Mouse (Mus musculus) layer of hippocampus, postnatal 36 days (tissue): ENCODE data around the gene Copz1. TPM values are rescaled to one million over a fixed set of nuclear protein-coding genes. Genes with fewer than 3 reads are reported as not detected.
"Not testable (repeated sequence)": the region's sequence is repeated elsewhere in the genome, so short reads cannot be mapped to it uniquely, and the experiment has no call there.

Experiments used
- DNase-seq, 2 experiments: peaks; one replicate each; pipeline ENCODE4 v3.0.0; 2022
- total RNA-seq, 2 experiments: library from RNA; stranded (reverse); gene quantifications; 2 replicates each; pipeline ENCODE4 v1.2.3; 2021

The Copz1 gene
- total RNA-seq = 100 to 1,000 TPM in 1 of 2 experiments, 10 to 100 TPM in 1; 93.2 to 103 TPM

GRCm38 (mm10) chr15:103272419-103273279 is at the start of gene Copz1:
TSS of gene Copz1 (plus strand) at chr15:103272714.
- peak; percentile 96 to 98 for DNase-seq

DNA sequence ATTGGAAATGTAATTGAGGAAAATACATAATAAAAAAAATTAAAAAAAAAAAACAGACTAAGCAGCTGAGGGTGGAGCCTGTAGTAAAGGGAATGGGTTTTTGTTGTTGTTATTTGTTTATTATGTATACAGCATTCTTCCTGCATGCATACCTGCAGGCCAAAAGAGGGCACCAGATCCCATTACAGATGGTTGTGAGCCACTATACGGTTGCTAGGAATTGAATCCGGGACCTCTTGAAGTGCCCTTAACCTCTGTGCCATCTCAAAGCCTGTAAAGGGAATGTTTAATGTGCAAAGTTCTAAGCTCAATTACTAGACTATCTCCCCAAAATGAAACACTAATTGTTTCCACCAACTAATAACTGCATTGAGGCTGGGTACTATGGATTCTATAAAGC is 48.4 kb upstream of the Copz1 start:
- DNase-seq = no peak

GRCm38 (mm10) chr15:103227022-103227421 is 45.5 kb upstream of the Copz1 start:
- DNase-seq = no peak

DNA sequence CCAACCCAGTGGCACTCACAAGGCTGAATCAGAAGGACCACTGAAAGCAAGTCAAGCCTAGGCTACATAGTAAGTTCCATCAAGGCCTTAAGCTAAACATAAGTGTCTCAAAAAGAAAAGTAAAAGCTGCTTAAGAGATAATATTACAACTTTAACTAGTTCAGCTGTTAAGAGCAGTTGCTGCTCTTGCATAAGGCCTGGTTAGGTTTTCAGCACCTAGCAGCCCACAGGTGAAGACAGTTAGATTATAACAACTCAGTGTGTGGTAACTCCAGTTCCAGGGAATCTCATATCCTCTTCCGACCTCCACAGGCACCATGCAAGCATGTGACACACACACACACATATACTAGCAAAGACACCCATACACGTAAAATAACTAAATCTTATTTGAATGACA is 44.9 kb upstream of the Copz1 start:
- no peak for DNase-seq

DNA sequence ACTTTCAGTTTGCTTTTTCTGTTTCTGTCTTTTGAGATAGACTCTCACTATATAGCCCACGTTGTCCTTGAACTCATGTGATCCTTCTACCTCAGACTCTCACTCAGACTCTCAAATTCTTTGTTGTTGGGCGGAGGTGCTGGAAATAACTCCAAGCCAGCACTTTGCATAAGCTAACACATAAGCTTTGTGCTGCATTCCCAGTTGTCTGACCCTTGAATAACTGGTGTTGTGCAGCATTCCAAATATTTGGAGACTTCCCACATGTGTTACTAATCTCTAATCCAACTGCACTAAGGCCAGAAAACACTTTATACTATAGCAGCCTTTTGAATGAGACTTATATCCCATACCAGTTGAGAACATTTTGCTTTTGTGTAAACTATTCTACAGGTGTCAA is 43.6 kb upstream of the Copz1 start:
- DNase-seq = no peak

GRCm38 (mm10) chr15:103233119-103233518 is 39.4 kb upstream of the Copz1 start:
- DNase-seq = no peak

DNA sequence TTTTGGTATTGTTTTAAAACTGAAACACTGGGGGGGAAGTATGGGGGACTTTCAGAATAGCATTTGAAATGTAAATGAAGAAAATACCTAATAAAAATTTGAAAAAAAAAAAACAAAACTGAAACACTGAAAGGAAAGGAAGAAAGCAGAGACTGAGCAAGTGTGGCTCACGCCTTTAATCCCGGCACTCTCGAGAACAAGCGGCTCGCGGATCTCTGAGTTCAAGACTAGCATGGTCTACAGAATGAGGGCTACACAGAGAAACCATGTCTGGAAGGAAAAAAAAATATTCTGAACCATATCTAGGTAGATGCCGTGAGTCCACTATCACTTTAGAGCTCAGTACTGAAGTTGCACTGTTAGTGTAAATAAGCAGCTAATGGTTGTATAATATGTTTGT is 35.2 kb upstream of the Copz1 start:
- no peak for DNase-seq

DNA sequence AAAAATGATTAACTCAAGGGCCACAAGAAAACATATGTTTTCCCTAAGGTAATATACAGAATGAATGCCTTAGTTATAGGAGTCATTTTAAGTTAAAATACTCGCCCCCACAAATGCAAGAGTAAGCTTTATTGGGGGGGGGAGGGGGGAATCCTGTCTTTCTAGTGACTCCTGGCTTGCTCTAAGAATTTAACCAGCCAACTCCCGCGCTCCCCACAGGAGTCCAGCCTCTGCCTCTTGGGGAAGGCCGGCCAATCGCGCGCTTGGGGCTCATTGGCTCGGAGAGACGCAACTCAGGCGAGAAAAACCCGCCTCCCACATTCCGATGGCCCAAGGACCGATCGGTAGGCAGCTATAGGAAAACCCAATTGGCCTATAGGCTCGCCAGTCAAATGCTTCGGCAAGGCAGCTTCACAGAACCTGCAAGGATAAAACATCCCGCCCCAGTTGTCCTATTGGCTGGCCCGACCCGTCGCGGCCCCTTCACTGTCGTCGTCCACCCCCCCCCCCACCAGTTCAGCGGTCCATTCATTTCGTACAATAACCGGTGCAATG is 33.3 kb upstream of the Copz1 start:
- DNase-seq = peak; percentile 88 to 90

GRCm38 (mm10) chr15:103239685-103240159 is 32.8 kb upstream of the Copz1 start, which contains the start of gene Cbx5:
TSS of gene Cbx5 (minus strand) at chr15:103239816.
- peak; percentile 98 for DNase-seq

- peak; percentile 89 to 92 for DNase-seq
Observed at GRCm38 (mm10) chr15:103240160-103241028, 32.1 kb upstream of the Copz1 start, which contains the start of gene Hnrnpa1. TSS of gene Hnrnpa1 (plus strand) at chr15:103240432.

DNA sequence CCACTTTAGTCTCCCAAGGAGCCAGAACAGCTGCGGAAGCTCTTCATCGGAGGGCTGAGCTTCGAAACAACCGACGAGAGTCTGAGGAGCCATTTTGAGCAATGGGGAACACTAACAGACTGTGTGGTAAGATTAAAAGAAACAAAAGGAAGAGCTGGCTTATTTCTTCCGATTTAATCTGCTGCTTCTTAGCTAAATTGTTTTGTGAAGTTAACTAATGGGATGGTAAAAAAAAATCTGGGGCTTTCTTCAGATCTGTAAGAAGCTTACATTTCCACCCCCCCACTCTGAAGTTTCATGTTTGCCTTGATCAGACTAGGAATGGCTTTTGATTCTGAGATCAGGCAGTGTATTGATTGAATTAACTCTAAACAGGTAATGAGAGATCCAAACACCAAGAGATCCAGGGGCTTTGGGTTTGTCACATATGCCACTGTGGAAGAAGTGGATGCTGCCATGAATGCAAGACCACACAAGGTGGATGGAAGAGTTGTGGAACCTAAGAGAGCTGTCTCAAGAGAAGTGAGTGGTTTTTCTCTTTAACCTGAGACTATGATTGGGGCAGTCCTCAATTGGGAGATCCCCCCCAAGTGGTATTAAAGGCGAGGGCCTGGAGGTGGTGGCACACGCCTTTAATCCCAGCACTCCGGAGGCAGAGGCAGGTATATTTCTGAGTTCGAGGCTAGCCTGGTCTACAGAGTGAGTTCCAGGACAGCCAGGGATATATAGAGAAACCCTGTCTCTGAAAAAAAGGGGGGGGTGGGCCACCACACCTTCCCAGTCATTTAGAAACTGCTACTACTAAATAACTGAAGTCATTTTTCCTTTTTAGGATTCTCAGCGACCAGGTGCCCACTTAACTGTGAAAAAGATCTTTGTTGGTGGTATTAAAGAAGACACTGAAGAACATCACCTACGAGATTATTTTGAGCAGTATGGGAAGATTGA is 31.2 kb upstream of the Copz1 start:
- not testable (repeated sequence) for DNase-seq

- no peak for DNase-seq
Observed at GRCm38 (mm10) chr15:103242885-103243284, 29.6 kb upstream of the Copz1 start.

GRCm38 (mm10) chr15:103245616-103246015 is 26.9 kb upstream of the Copz1 start:
- no peak for DNase-seq

GRCm38 (mm10) chr15:103247078-103247781 is 25.3 kb upstream of the Copz1 start:
- DNase-seq = no peak

DNA sequence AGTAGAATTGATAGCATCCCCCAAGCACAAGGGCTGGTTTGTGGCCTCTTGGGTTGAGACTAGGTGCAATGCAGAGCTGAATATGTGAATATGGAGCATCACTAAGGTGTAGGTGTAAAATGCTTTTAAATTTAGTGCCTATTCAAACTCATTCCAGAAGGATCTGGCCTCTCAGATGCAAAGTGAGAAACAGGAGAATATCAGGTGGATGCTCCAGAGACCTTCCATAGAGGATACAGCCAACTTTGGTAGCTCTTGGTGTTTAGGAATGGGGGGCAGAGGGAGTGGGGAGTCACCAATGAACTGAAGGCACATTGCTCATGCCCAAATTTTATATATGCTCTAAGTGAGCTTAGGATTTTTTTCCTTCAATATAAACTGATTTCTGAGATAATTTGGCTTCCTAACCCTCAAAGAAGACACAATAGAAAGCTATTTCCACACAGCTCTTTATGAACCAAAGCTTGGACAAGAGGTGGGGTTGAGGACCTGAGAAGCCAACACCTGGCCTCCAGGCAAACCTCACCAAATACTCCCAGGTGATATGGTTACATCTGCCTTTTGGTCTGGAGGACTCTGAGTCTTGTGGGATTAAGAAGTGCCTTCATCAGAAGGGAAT is 24.6 kb upstream of the Copz1 start:
- DNase-seq = no peak

DNA sequence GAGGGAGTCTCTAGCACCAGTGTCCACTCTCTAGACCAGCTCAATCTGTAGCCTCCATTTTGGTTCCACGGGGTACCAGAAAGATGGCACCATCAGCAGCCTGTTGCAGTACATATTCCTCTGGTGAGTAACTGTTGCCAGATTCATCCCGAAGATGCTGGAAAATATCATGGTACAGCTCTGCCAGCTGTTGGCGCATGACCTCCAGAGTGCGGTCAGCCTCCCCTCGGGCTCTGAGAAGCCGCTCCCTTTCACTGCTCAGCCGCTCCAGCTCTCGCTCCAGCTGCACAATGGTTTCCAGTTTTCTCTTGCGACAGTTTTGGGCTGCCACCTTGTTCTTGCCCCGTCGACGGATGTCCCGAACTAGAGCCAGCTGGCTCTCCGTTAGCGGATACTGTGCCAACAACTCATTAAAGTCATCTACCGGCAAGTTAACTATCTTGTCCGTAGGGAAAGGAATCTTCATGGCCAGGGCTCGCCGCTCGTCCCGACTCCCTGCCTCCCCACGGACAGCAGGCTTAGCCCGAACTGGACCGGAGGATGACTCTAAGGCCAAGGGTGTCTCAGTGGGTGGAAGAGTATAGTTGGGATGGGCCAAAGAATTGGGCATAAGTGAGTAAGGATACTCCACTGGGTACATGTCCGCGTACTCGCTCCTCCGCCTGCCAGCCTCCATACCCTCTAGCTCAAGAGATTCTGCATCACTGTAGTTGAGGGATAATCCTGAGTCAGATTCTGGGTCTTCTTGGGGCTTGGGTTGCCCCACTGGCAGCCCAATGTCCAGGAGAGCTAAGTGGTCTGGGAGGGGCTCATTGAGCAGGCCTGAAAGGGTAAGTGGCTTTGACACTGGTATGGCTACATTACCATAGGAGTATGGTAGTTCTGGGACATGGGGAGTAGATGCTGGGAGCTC is 23.9 kb upstream of the Copz1 start:
- DNase-seq = peak in 1 of 2 experiments; percentile 16

DNA sequence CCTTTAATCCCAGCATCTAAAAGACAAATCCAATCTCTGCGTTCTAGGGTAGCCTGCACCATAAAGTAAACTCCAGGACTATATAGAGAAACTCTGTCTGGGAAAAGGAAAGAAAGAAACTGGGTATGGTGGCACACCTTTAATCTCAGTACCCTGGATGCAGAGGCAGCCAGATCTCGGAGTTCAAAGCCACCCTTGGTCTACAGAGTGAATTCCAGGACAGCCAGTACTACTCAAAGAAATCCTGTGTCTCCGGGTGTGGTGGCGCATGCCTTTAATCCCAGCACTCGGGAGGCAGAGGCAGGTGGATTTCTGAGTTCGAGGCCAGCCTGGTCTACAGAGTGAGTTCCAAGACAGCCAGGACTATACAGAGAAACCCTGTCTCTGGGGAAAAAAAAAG is 23.0 kb upstream of the Copz1 start:
- not testable (repeated sequence) for DNase-seq

GRCm38 (mm10) chr15:103250195-103250740 is 22.2 kb upstream of the Copz1 start:
- DNase-seq = peak; percentile 42 to 51

DNA sequence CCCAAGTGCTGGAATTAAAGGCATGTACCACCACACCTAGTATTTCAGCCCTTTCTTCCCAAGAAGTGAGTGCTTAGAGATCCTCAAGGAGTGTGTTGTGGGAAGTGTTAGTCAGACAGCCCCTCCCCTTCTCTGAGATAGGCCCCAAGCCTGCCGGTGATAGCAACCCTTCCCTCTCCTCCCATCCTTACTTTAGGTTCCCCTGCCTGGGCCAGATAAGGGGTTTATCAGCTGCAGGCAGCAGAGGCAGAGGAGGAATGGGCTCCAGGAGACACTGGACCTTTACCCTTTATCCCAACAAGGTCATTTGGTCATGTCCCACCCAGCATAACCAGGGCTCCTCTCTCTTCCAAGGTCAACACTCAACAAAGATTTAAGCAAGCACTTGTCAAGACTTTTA is 20.9 kb upstream of the Copz1 start:
- no peak for DNase-seq
